8 mouse cellular contexts compared by ENCODE assay signal in genomic region chr19:60755438-60756191, GRCm38 (mm10). TPM values are rescaled to one million over a fixed set of nuclear protein-coding genes. Genes with fewer than 3 reads are reported as not detected.
A peak's percentile ranks its signal among the peaks of the same experiment; 100 is the strongest.
DNase-seq lines count a peak whose midpoint lies in the region; ATAC-seq and TF ChIP-seq lines count a peak whose summit lies in the region.

Gene Nanos1 (plus strand): TSS chr19:60755987.

- peak within 1 kb of the TSS; percentile 79 for H3K4me3 ChIP-seq in bone marrow macrophage, adult 2 months (ENCODE audit: insufficient read depth, low read length)
- H3K4me3 ChIP-seq in embryonic facial prominence, embryonic 15.5 days (replicated peaks), result peak within 1 kb of the TSS; percentile 80
- peak within 1 kb of the TSS; percentile 79 for H3K4me3 ChIP-seq in kidney, embryonic 14.5 days (ENCODE audit: low read length)
- peak within 1 kb of the TSS; percentile 71 for H3K4me3 ChIP-seq in limb, embryonic 14.5 days (replicated peaks; ENCODE audit: low read length)
- H3K4me3 ChIP-seq in midbrain, embryonic 16.5 days (ENCODE audit: low read depth, low read length), result peak within 1 kb of the TSS; percentile 88
- H3K4me3 ChIP-seq in spleen, adult 2 months (ENCODE audit: extremely low read depth, insufficient read depth, insufficient read length), result peak within 1 kb of the TSS; percentile 69

- peak; percentile 90 for DNase-seq in B cell, adult 2 months
- DNase-seq in heart, adult 9 months (ENCODE audit: low spot score in 2 of 2), result peak; percentile 79 to 83
- peak; percentile 84 for DNase-seq in limb, embryonic 14.5 days (ENCODE audit: low spot score)
- DNase-seq in spleen, adult 2 months (ENCODE audit: low read depth in 1 of 2, low spot score in 2 of 2), result peak; percentile 60 to 90

- H3K4me1 ChIP-seq in bone marrow macrophage, adult 2 months (ENCODE audit: control insufficient read depth, insufficient read depth, low read length), result peaks cover 12% of the 10 kb centered on the region
- H3K4me1 ChIP-seq in embryonic facial prominence, embryonic 15.5 days, result peaks cover 14% of the 10 kb centered on the region
- peaks cover 8% of the 10 kb centered on the region; the same call in 1 of the 2 replicates for H3K4me1 ChIP-seq in kidney, embryonic 14.5 days (ENCODE audit: control insufficient read depth, insufficient read depth, low read length)
- H3K4me1 ChIP-seq in limb, embryonic 14.5 days (ENCODE audit: control insufficient read depth, insufficient read depth, low read length), result 0 out of 2 replicates have a peak, but pooled peaks cover 4% of the 10 kb centered on the region
- peaks cover 23% of the 10 kb centered on the region for H3K4me1 ChIP-seq in midbrain, embryonic 16.5 days (ENCODE audit: control insufficient read depth, insufficient read depth, low read length)
- peaks cover 6% of the 10 kb centered on the region for H3K4me1 ChIP-seq in spleen, adult 2 months (ENCODE audit: control insufficient read depth, insufficient read depth, insufficient read length)

- ATAC-seq in embryonic facial prominence, embryonic 15.5 days (ENCODE audit: insufficient number of reproducible peaks, low FRiP score, low TSS enrichment, low read depth), result peak; percentile 94
- peak; percentile 95 for ATAC-seq in kidney, embryonic 14.5 days (ENCODE audit: low FRiP score, low TSS enrichment)
- ATAC-seq in limb, embryonic 14.5 days (ENCODE audit: low FRiP score, low read depth), result peak; percentile 91
- ATAC-seq in midbrain, embryonic 16.5 days, result peak; percentile 95

- H3K4me2 ChIP-seq in embryonic facial prominence, embryonic 15.5 days (replicated peaks), result peak within 1 kb of the TSS; percentile 100
- H3K4me2 ChIP-seq in kidney, embryonic 14.5 days (replicated peaks; ENCODE audit: low read depth, low read length), result peak within 1 kb of the TSS; percentile 99
- peak within 1 kb of the TSS; percentile 92 for H3K4me2 ChIP-seq in limb, embryonic 14.5 days (replicated peaks; ENCODE audit: low read depth, low read length, severe bottlenecking)
- peak within 1 kb of the TSS; percentile 93 for H3K4me2 ChIP-seq in midbrain, embryonic 16.5 days (ENCODE audit: low read length)

- H3K9me3 ChIP-seq in embryonic facial prominence, embryonic 15.5 days (replicated peaks), result no peaks in the 10 kb centered on the region
- no peaks in the 10 kb centered on the region for H3K9me3 ChIP-seq in kidney, embryonic 14.5 days (ENCODE audit: control insufficient read depth, low read length)
- no peaks in the 10 kb centered on the region for H3K9me3 ChIP-seq in limb, embryonic 14.5 days (ENCODE audit: control insufficient read depth, low read length)
- no peaks in the 10 kb centered on the region for H3K9me3 ChIP-seq in midbrain, embryonic 16.5 days (replicated peaks; ENCODE audit: control insufficient read depth, low read length, poor library complexity, severe bottlenecking)

- under 1% methylated on average over 53 of the region's 58 CpGs for WGBS in embryonic facial prominence, embryonic 15.5 days
- WGBS in kidney, embryonic 14.5 days, result under 1% methylated on average over 58 of the region's 58 CpGs
- WGBS in limb, embryonic 14.5 days, result 1% methylated on average over 45 of the region's 58 CpGs
- WGBS in midbrain, embryonic 16.5 days, result under 1% methylated on average over 52 of the region's 58 CpGs
- 1% methylated on average over 58 of the region's 58 CpGs for WGBS in spleen, adult 2 months

- no peaks in the 10 kb centered on the region for H3K27me3 ChIP-seq in embryonic facial prominence, embryonic 15.5 days
- no peaks in the 10 kb centered on the region for H3K27me3 ChIP-seq in kidney, embryonic 14.5 days (ENCODE audit: control insufficient read depth, insufficient read depth, low read length)
- H3K27me3 ChIP-seq in limb, embryonic 14.5 days (ENCODE audit: control insufficient read depth, insufficient read depth, low read length), result 0 out of 2 replicates have a peak, but pooled peaks cover 4% of the 10 kb centered on the region
- H3K27me3 ChIP-seq in midbrain, embryonic 16.5 days (ENCODE audit: control insufficient read depth, insufficient read depth, low read depth, low read length), result peaks cover 3% of the 10 kb centered on the region; the same call in 1 of the 2 replicates
- peaks cover 2% of the 10 kb centered on the region; the same call in 1 of the 2 replicates for H3K27me3 ChIP-seq in spleen, adult 2 months (ENCODE audit: control insufficient read depth, insufficient read depth, low read length)

- peaks cover 7% of the 10 kb centered on the region for H3K36me3 ChIP-seq in embryonic facial prominence, embryonic 15.5 days
- H3K36me3 ChIP-seq in kidney, embryonic 14.5 days (ENCODE audit: control insufficient read depth, insufficient read depth, low read length), result peaks cover 8% of the 10 kb centered on the region
- H3K36me3 ChIP-seq in limb, embryonic 14.5 days (ENCODE audit: control insufficient read depth, insufficient read depth, low read length), result peaks cover 11% of the 10 kb centered on the region
- H3K36me3 ChIP-seq in midbrain, embryonic 16.5 days (ENCODE audit: control insufficient read depth, insufficient read depth, low read length), result no peaks in the 10 kb centered on the region
- H3K36me3 ChIP-seq in spleen, adult 2 months (ENCODE audit: control insufficient read depth, insufficient read depth, low read length), result peaks cover 6% of the 10 kb centered on the region

- TF ChIP-seq POLR2A in bone marrow macrophage, adult 2 months (IDR thresholded peaks at IDR 0.05; ENCODE audit: borderline replicate concordance, low read depth, low read length), result no peak
- no peak for TF ChIP-seq POLR2A in limb, embryonic 14.5 days (IDR thresholded peaks at IDR 0.05; ENCODE audit: borderline replicate concordance, extremely low read depth, insufficient read depth, insufficient read length)
- no peak for TF ChIP-seq POLR2A in spleen, adult 2 months (IDR thresholded peaks at IDR 0.05; ENCODE audit: low read depth, low read length)

- no peak for TF ChIP-seq CTCF in bone marrow macrophage, adult 2 months (IDR thresholded peaks at IDR 0.05; ENCODE audit: low read depth, low read length)
- no peak for TF ChIP-seq CTCF in spleen, adult 2 months (IDR thresholded peaks at IDR 0.05; ENCODE audit: extremely low read depth, insufficient read depth, insufficient read length, insufficient replicate concordance)

- peak within 1 kb of the TSS; percentile 45 for H3K9ac ChIP-seq in embryonic facial prominence, embryonic 15.5 days
- H3K9ac ChIP-seq in kidney, embryonic 14.5 days (ENCODE audit: low read depth, low read length), result peak within 1 kb of the TSS; percentile 55
- peak within 1 kb of the TSS; percentile 59 for H3K9ac ChIP-seq in limb, embryonic 14.5 days (ENCODE audit: low read depth, low read length, severe bottlenecking)
- peak within 1 kb of the TSS; percentile 92 for H3K9ac ChIP-seq in midbrain, embryonic 16.5 days (ENCODE audit: low read depth, low read length)

- H3K27ac ChIP-seq in bone marrow macrophage, adult 2 months (ENCODE audit: insufficient read depth, low read depth, low read length), result no peak within 1 kb of the TSS
- H3K27ac ChIP-seq in embryonic facial prominence, embryonic 15.5 days (replicated peaks), result peak within 1 kb of the TSS; percentile 39
- H3K27ac ChIP-seq in kidney, embryonic 14.5 days (ENCODE audit: low read depth, low read length), result no peak within 1 kb of the TSS
- no peak within 1 kb of the TSS for H3K27ac ChIP-seq in limb, embryonic 14.5 days (replicated peaks; ENCODE audit: low read depth, low read length)
- H3K27ac ChIP-seq in midbrain, embryonic 16.5 days (ENCODE audit: low read length), result peak within 1 kb of the TSS; percentile 93
- peak within 1 kb of the TSS; percentile 31 for H3K27ac ChIP-seq in spleen, adult 2 months (ENCODE audit: insufficient read depth, low read length)

RNA-seq across cellular contexts. Expression of gene Nanos1, which starts in this region (rescaled TPM):
- polyA plus RNA-seq in bone marrow macrophage, adult 2 months (2012; ENCODE audit: insufficient read depth, insufficient read length, missing spikeins), result 1.4 and 1.7 TPM in 2 replicates
- polyA plus RNA-seq in embryonic facial prominence, embryonic 15.5 days (2015; fragmentation: Nextera tagmentation; extraction: Ambion mirVana), result 1.7 and 2.1 TPM in 2 replicates
- 1.0 and 1.4 TPM in 2 replicates for polyA plus RNA-seq in kidney, embryonic 14.5 days (2014; fragmentation: Nextera tagmentation; extraction: Ambion mirVana)
- polyA plus RNA-seq in limb, embryonic 14.5 days (2012; rRNA removed), result 1.5 and 1.7 TPM in 2 replicates
- 1.5 and 1.9 TPM in 2 replicates for polyA plus RNA-seq in limb, embryonic 14.5 days (2014; fragmentation: Nextera tagmentation; extraction: Ambion mirVana)
- 20.1 and 20.9 TPM in 2 replicates for polyA plus RNA-seq in midbrain, embryonic 16.5 days (2015; fragmentation: Nextera tagmentation; extraction: Ambion mirVana)
- 1.3 and 2.4 TPM in 2 replicates for polyA plus RNA-seq in spleen, adult 2 months (2012; rRNA removed)

Comparison
In these comparisons a context has a peak if more than half of its experiments do, and no peak if none do; other contexts are left out.
1. H3K27ac ChIP-seq: peak in embryonic facial prominence, embryonic 15.5 days (single experiment), midbrain, embryonic 16.5 days (single experiment) and spleen, adult 2 months (single experiment); none in bone marrow macrophage, adult 2 months (single experiment), kidney, embryonic 14.5 days (single experiment) and limb, embryonic 14.5 days (single experiment).
2. Peak in every context shown above with its lines, with median percentiles within 50 percentile points of each other: DNase-seq, H3K4me3 ChIP-seq, ATAC-seq, H3K4me2 ChIP-seq and H3K9ac ChIP-seq.